Mouse (Mus musculus): Measurements from ENCODE around the gene Cwc27. TPM values are rescaled to one million over a fixed set of nuclear protein-coding genes. Genes with fewer than 3 reads are reported as not detected.

Cwc27 gene
- total and polyA plus RNA-seq, 2 experiments from 2014 or later: 17.9 to 23.4 TPM

- Histone ChIP-seq H3K36me3 (ENCODE audit: insufficient read depth, low read length) (peaks cover 5% of the 10 kb centered on the region; the same call in 1 of the 2 replicates), H3K4me2 (ENCODE audit: low read depth, low read length, poor library complexity, severe bottlenecking) (no peak overlapping the region), H3K27me3 (ENCODE audit: insufficient read depth, low read length) (no peaks in the 10 kb centered on the region), H3K4me1 (ENCODE audit: insufficient read depth, low read length) (no peaks in the 10 kb centered on the region), H3K27ac (ENCODE audit: low read depth, low read length) (no peak overlapping the region), H3K9me3 (ENCODE audit: low read length) (no peaks in the 10 kb centered on the region), H3K9ac (replicated peaks; ENCODE audit: low read length, poor library complexity, severe bottlenecking) (no peak overlapping the region), H3K4me3 (ENCODE audit: low read depth, low read length) (no peak overlapping the region)
- ATAC-seq (ENCODE audit: low FRiP score): no peak
- DNase-seq (ENCODE audit: low spot score): no peak
- 93% methylated on average over 9 of the region's 9 CpGs for WGBS
- TF ChIP-seq CTCF (IDR thresholded peaks at IDR 0.05): peak; percentile 17; the same call in 1 of the 2 replicates
Observed at GRCm38 (mm10) chr13:104661188-104661587, 155.8 kb downstream of the Cwc27 start.

- Histone ChIP-seq H3K27me3 (ENCODE audit: insufficient read depth, low read length) (no peaks in the 10 kb centered on the region), H3K9me3 (ENCODE audit: low read length) (no peaks in the 10 kb centered on the region), H3K4me3 (ENCODE audit: low read depth, low read length) (no peak overlapping the region), H3K4me2 (ENCODE audit: low read depth, low read length, poor library complexity, severe bottlenecking) (no peak overlapping the region), H3K36me3 (ENCODE audit: insufficient read depth, low read length) (peaks cover 5% of the 10 kb centered on the region; the same call in 1 of the 2 replicates), H3K27ac (ENCODE audit: low read depth, low read length) (no peak overlapping the region), H3K9ac (replicated peaks; ENCODE audit: low read length, poor library complexity, severe bottlenecking) (no peak overlapping the region), H3K4me1 (ENCODE audit: insufficient read depth, low read length) (no peaks in the 10 kb centered on the region)
- no peak for TF ChIP-seq CTCF (IDR thresholded peaks at IDR 0.05)
- ATAC-seq (ENCODE audit: low FRiP score) (no peak), DNase-seq (ENCODE audit: low spot score) (no peak)
- WGBS: 95% methylated on average over 7 of the region's 7 CpGs
Observed at GRCm38 (mm10) chr13:104660042-104660680, 156.8 kb downstream of the Cwc27 start.

- TF ChIP-seq CTCF (IDR thresholded peaks at IDR 0.05): no peak
- Histone ChIP-seq H3K9me3 (ENCODE audit: low read length) (no peaks in the 10 kb centered on the region), H3K4me3 (ENCODE audit: low read depth, low read length) (no peak overlapping the region), H3K36me3 (ENCODE audit: insufficient read depth, low read length) (peaks cover 5% of the 10 kb centered on the region; the same call in 1 of the 2 replicates), H3K4me1 (ENCODE audit: insufficient read depth, low read length) (no peaks in the 10 kb centered on the region), H3K4me2 (ENCODE audit: low read depth, low read length, poor library complexity, severe bottlenecking) (no peak overlapping the region), H3K27me3 (ENCODE audit: insufficient read depth, low read length) (no peaks in the 10 kb centered on the region), H3K9ac (replicated peaks; ENCODE audit: low read length, poor library complexity, severe bottlenecking) (no peak overlapping the region), H3K27ac (ENCODE audit: low read depth, low read length) (no peak overlapping the region)
- WGBS: 97% methylated on average over 5 of the region's 5 CpGs
- DNase-seq (ENCODE audit: low spot score) (no peak), ATAC-seq (ENCODE audit: low FRiP score) (no peak)
Observed at GRCm38 (mm10) chr13:104656666-104657272, 160.2 kb downstream of the Cwc27 start.

- Histone ChIP-seq H3K4me1 (ENCODE audit: insufficient read depth, low read length) (no peaks in the 10 kb centered on the region), H3K27me3 (ENCODE audit: insufficient read depth, low read length) (no peaks in the 10 kb centered on the region), H3K4me3 (ENCODE audit: low read depth, low read length) (no peak overlapping the region), H3K9me3 (ENCODE audit: low read length) (no peaks in the 10 kb centered on the region), H3K36me3 (ENCODE audit: insufficient read depth, low read length) (peaks cover 3% of the 10 kb centered on the region; the same call in 1 of the 2 replicates), H3K9ac (replicated peaks; ENCODE audit: low read length, poor library complexity, severe bottlenecking) (no peak overlapping the region), H3K4me2 (ENCODE audit: low read depth, low read length, poor library complexity, severe bottlenecking) (no peak overlapping the region), H3K27ac (ENCODE audit: low read depth, low read length) (no peak overlapping the region)
- no peak; the same call in 1 of the 2 replicates for ATAC-seq (ENCODE audit: low FRiP score)
- TF ChIP-seq CTCF (IDR thresholded peaks at IDR 0.05): no peak
- 68% methylated on average over 3 of the region's 3 CpGs for WGBS
- DNase-seq (ENCODE audit: low spot score): peak; percentile 50
Observed at GRCm38 (mm10) chr13:104655137-104655536, 161.8 kb downstream of the Cwc27 start.

GRCm38 (mm10) chr13:104651763-104652162, 165.2 kb downstream of the Cwc27 start:
- Histone ChIP-seq H3K4me3 (ENCODE audit: low read depth, low read length) (no peak overlapping the region), H3K36me3 (ENCODE audit: insufficient read depth, low read length) (0 out of 2 replicates have a peak, but pooled peaks cover under 1% of the 10 kb centered on the region), H3K4me2 (ENCODE audit: low read depth, low read length, poor library complexity, severe bottlenecking) (no peak overlapping the region), H3K27me3 (ENCODE audit: insufficient read depth, low read length) (no peaks in the 10 kb centered on the region), H3K9me3 (ENCODE audit: low read length) (no peaks in the 10 kb centered on the region), H3K27ac (ENCODE audit: low read depth, low read length) (no peak overlapping the region), H3K4me1 (ENCODE audit: insufficient read depth, low read length) (no peaks in the 10 kb centered on the region), H3K9ac (replicated peaks; ENCODE audit: low read length, poor library complexity, severe bottlenecking) (no peak overlapping the region)
- TF ChIP-seq CTCF (IDR thresholded peaks at IDR 0.05): no peak
- ATAC-seq (ENCODE audit: low FRiP score) (no peak), DNase-seq (ENCODE audit: low spot score) (no peak)
- WGBS: 88% methylated on average over 2 of the region's 2 CpGs

- no peaks in the 10 kb centered on the region for H3K9me3 ChIP-seq (ENCODE audit: low read length)
- no peak for ATAC-seq (ENCODE audit: low FRiP score)
- no peak overlapping the region for H3K9ac ChIP-seq (replicated peaks; ENCODE audit: low read length, poor library complexity, severe bottlenecking)
- WGBS: 96% methylated on average over 2 of the region's 2 CpGs
- H3K4me2 ChIP-seq (ENCODE audit: low read depth, low read length, poor library complexity, severe bottlenecking): no peak overlapping the region
- no peak for DNase-seq (ENCODE audit: low spot score)
- no peaks in the 10 kb centered on the region for H3K36me3 ChIP-seq (ENCODE audit: insufficient read depth, low read length)
- H3K4me3 ChIP-seq (ENCODE audit: low read depth, low read length): no peak overlapping the region
- no peaks in the 10 kb centered on the region for H3K27me3 ChIP-seq (ENCODE audit: insufficient read depth, low read length)
- H3K27ac ChIP-seq (ENCODE audit: low read depth, low read length): no peak overlapping the region
- TF ChIP-seq CTCF (IDR thresholded peaks at IDR 0.05): no peak
- H3K4me1 ChIP-seq (ENCODE audit: insufficient read depth, low read length): no peaks in the 10 kb centered on the region
Observed at GRCm38 (mm10) chr13:104650654-104651053, 166.3 kb downstream of the Cwc27 start.

Data from midbrain, postnatal 0 days (tissue).